Mouse (Mus musculus): ENCODE data around the gene Hhat.

GRCm38 (mm10) chr1:192736524-192736923 lies 34.5 kb downstream of the Hhat start:
- TF ChIP-seq CTCF (conservative IDR thresholded peaks at IDR 0.05; ENCODE audit: low read length) (no peak), POU5F1 (IDR thresholded peaks at IDR 0.05; ENCODE audit: borderline replicate concordance, low read length) (no peak)

Measured in E14TG2a.4 (cell line).